Comparison of ENCODE assay signal across 8 mouse cellular contexts in the genomic region with DNA sequence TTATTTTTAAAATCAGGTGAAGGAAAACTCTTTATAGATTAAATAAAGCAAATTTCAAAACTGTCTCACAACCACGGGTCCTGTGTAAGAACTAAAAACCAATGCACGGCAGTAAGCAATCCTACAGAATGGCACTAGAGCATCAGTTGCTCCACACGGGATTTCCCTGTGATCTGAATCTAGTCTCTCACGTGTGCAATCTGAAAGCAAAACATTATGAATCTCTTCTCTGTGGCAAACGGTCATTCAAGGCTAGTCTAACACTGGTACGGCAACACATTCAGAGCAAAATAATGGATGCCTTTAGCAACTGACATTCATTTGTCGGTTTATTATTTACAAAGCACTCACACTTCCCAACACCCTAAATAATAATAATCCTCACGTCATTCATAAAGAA. TPM values are rescaled to one million over a fixed set of nuclear protein-coding genes. Genes with fewer than 3 reads are reported as not detected.
A peak's percentile ranks its signal among the peaks of the same experiment; 100 is the strongest.
DNase-seq lines count a peak whose midpoint lies in the region; ATAC-seq lines count a peak whose summit lies in the region.

No protein-coding gene starts in this region.

- H3K27me3 ChIP-seq in kidney, embryonic 14.5 days (ENCODE audit: control insufficient read depth, insufficient read depth, low read length), result no peaks in the 10 kb centered on the region
- H3K27me3 ChIP-seq in hindbrain, embryonic 14.5 days (ENCODE audit: control insufficient read depth, insufficient read depth, low read length), result no peaks in the 10 kb centered on the region; the same call in 1 of the 2 replicates
- no peaks in the 10 kb centered on the region for H3K27me3 ChIP-seq in midbrain, embryonic 13.5 days

- no peak overlapping the region for H3K27ac ChIP-seq in kidney, embryonic 14.5 days (ENCODE audit: low read depth, low read length)
- no peak overlapping the region for H3K27ac ChIP-seq in hindbrain, embryonic 14.5 days
- H3K27ac ChIP-seq in midbrain, embryonic 13.5 days, result no peak overlapping the region

- H3K4me1 ChIP-seq in kidney, embryonic 14.5 days (ENCODE audit: control insufficient read depth, insufficient read depth, low read length), result peaks cover 4% of the 10 kb centered on the region; the same call in 1 of the 2 replicates
- H3K4me1 ChIP-seq in hindbrain, embryonic 14.5 days (replicated peaks; ENCODE audit: control insufficient read depth, insufficient read depth, low read length), result peaks cover 11% of the 10 kb centered on the region
- H3K4me1 ChIP-seq in midbrain, embryonic 13.5 days (replicated peaks), result peaks cover 15% of the 10 kb centered on the region

- peak overlapping the region; percentile 82 for H3K4me2 ChIP-seq in kidney, embryonic 14.5 days (replicated peaks; ENCODE audit: low read depth, low read length)
- peak overlapping the region; percentile 73 for H3K4me2 ChIP-seq in hindbrain, embryonic 14.5 days (replicated peaks)
- peak overlapping the region; percentile 92 for H3K4me2 ChIP-seq in midbrain, embryonic 13.5 days (replicated peaks)

- peak overlapping the region; percentile 79 for H3K9ac ChIP-seq in kidney, embryonic 14.5 days (ENCODE audit: low read depth, low read length)
- H3K9ac ChIP-seq in hindbrain, embryonic 14.5 days, result peak overlapping the region; percentile 69
- H3K9ac ChIP-seq in midbrain, embryonic 13.5 days (replicated peaks), result peak overlapping the region; percentile 85

- H3K9me3 ChIP-seq in kidney, embryonic 14.5 days (ENCODE audit: control insufficient read depth, low read length), result no peaks in the 10 kb centered on the region
- H3K9me3 ChIP-seq in hindbrain, embryonic 14.5 days (ENCODE audit: control insufficient read depth, low read length), result no peaks in the 10 kb centered on the region
- H3K9me3 ChIP-seq in midbrain, embryonic 13.5 days, result no peaks in the 10 kb centered on the region

- 40% methylated on average over 8 of the region's 8 CpGs for WGBS in kidney, embryonic 14.5 days
- 43% methylated on average over 8 of the region's 8 CpGs for WGBS in hindbrain, embryonic 14.5 days
- 48% methylated on average over 8 of the region's 8 CpGs for WGBS in midbrain, embryonic 13.5 days

- H3K4me3 ChIP-seq in kidney, embryonic 14.5 days (ENCODE audit: low read length), result peak overlapping the region; percentile 88
- H3K4me3 ChIP-seq in hindbrain, embryonic 14.5 days (replicated peaks; ENCODE audit: low read length), result peak overlapping the region; percentile 60
- H3K4me3 ChIP-seq in midbrain, embryonic 13.5 days (replicated peaks), result peak overlapping the region; percentile 82

- ATAC-seq in kidney, embryonic 14.5 days (ENCODE audit: low FRiP score, low TSS enrichment), result no peak
- no peak for ATAC-seq in hindbrain, embryonic 14.5 days (ENCODE audit: low FRiP score)
- no peak for ATAC-seq in midbrain, embryonic 13.5 days

- peaks cover 26% of the 10 kb centered on the region; the same call in 1 of the 2 replicates for H3K36me3 ChIP-seq in kidney, embryonic 14.5 days (ENCODE audit: control insufficient read depth, insufficient read depth, low read length)
- peaks cover 30% of the 10 kb centered on the region for H3K36me3 ChIP-seq in hindbrain, embryonic 14.5 days (replicated peaks; ENCODE audit: control insufficient read depth, insufficient read depth)
- H3K36me3 ChIP-seq in midbrain, embryonic 13.5 days, result peaks cover 28% of the 10 kb centered on the region

- DNase-seq in kidney, postnatal 25 days, result no peak
- DNase-seq in NIH3T3 (ENCODE audit: low read depth), result peak; percentile 11
- DNase-seq in hindbrain, embryonic 14.5 days (ENCODE audit: low spot score), result no peak
- no peak for DNase-seq in right cerebral cortex, postnatal 4 days
- DNase-seq in left cerebral cortex, postnatal 4 days, result no peak
- no peak for DNase-seq in cerebellum, postnatal 4 days (ENCODE audit: low spot score in 2 of 2)

- intact Hi-C loops in left cerebral cortex, postnatal 4 days (cut with DNase I), result no loop called here

RNA-seq across cellular contexts. Expression of a gene that starts 0.8 kb away (rescaled TPM):
- 7.4 and 12.3 TPM in 2 replicates for polyA plus RNA-seq in kidney, embryonic 14.5 days (2014; fragmentation: Nextera tagmentation; extraction: Ambion mirVana)
- 5.2 and 5.3 TPM in 2 replicates for polyA plus RNA-seq in hindbrain, embryonic 14.5 days (2014; fragmentation: Nextera tagmentation; extraction: Ambion mirVana)
- 6.0 and 6.6 TPM in 2 replicates for polyA plus RNA-seq in midbrain, embryonic 13.5 days (2015; fragmentation: Nextera tagmentation; extraction: Ambion mirVana)
- 10 to 100 TPM; 14.7 to 16.5 TPM for total RNA-seq in left cerebral cortex, postnatal 4 days (2021)

RNA-seq across cellular contexts. Expression of a gene that starts 18.2 kb away (rescaled TPM):
- polyA plus RNA-seq in kidney, embryonic 14.5 days (2014; fragmentation: Nextera tagmentation; extraction: Ambion mirVana), result 2.6 and 3.9 TPM in 2 replicates
- 8.8 and 9.5 TPM in 2 replicates for polyA plus RNA-seq in hindbrain, embryonic 14.5 days (2014; fragmentation: Nextera tagmentation; extraction: Ambion mirVana)
- 4.2 and 4.8 TPM in 2 replicates for polyA plus RNA-seq in midbrain, embryonic 13.5 days (2015; fragmentation: Nextera tagmentation; extraction: Ambion mirVana)
- total RNA-seq in left cerebral cortex, postnatal 4 days (2021), result 10 to 100 TPM; 21.3 to 23.9 TPM
